ENCODE assay signal across 10 mouse cellular contexts in the genomic region with DNA sequence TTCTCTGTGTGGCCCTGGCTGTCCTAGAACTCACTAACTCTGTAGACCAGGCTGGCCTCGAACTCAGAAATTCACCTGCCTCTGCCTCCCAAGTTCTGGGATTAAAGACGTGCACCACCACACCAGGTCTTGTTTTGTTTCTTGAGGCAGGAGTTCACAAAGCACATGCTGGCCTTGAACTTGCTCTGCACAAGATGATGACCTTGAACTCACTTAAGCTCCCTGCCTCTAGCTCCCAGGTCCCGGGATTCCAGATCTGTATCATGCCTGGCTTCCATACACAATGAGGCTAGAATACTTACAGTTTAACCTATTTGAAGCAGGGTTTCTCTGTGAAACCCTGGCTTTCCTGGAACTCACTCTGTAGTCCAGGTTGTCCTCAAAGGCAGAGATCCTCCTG. TPM values are rescaled to one million over a fixed set of nuclear protein-coding genes. Genes with fewer than 3 reads are reported as not detected.
DNase-seq lines count a peak whose midpoint lies in the region; ATAC-seq and TF ChIP-seq lines count a peak whose summit lies in the region.
"Had no signal": no experiment of that assay in that cellular context is flagged by ENCODE, and none has a peak within 500 bp of the region (broad histone marks: within the 10 kb centered on the region; RNA-seq: fewer than 3 reads in every experiment).

No protein-coding gene starts in this region.

- no peak overlapping the region for H3K27ac ChIP-seq in heart, embryonic 11.5 days (ENCODE audit: low read depth, low read length)
- peak overlapping the region; percentile 12; the same call in 1 of the 2 replicates for H3K27ac ChIP-seq in testis, adult 2 months (ENCODE audit: control insufficient read depth, insufficient read depth, low read depth, low read length)
- H3K27ac ChIP-seq in liver, embryonic 13.5 days, result no peak overlapping the region; the same call in 1 of the 2 replicates

- H3K4me3 ChIP-seq in heart, embryonic 11.5 days (ENCODE audit: low read depth, low read length), result no peak overlapping the region
- H3K4me3 ChIP-seq in testis, adult 2 months (ENCODE audit: control insufficient read depth, low read depth, low read length), result peak overlapping the region; percentile 58
- H3K4me3 ChIP-seq in liver, embryonic 13.5 days (replicated peaks), result peak overlapping the region; percentile 98

- H3K27me3 ChIP-seq in heart, embryonic 11.5 days (ENCODE audit: control insufficient read depth, insufficient read depth, low read length), result no peaks in the 10 kb centered on the region
- no peaks in the 10 kb centered on the region for H3K27me3 ChIP-seq in testis, adult 2 months (ENCODE audit: control insufficient read depth, insufficient read depth, low read length)
- no peaks in the 10 kb centered on the region for H3K27me3 ChIP-seq in liver, embryonic 13.5 days

- H3K4me2 ChIP-seq in heart, embryonic 11.5 days, result peak overlapping the region; percentile 65
- H3K4me2 ChIP-seq in liver, embryonic 13.5 days, result peak overlapping the region; percentile 79

- no peak overlapping the region for H3K9ac ChIP-seq in heart, embryonic 11.5 days (ENCODE audit: low read depth, low read length)
- peak overlapping the region; percentile 59 for H3K9ac ChIP-seq in liver, embryonic 13.5 days

- no peak for TF ChIP-seq POLR2A in testis, adult 2 months (IDR thresholded peaks at IDR 0.05; ENCODE audit: control insufficient read depth, low read depth, low read length)

- no peak for ATAC-seq in heart, embryonic 11.5 days (replicated peaks; ENCODE audit: insufficient number of reproducible peaks, low FRiP score, low TSS enrichment)
- ATAC-seq in liver, embryonic 13.5 days (ENCODE audit: low read depth), result no peak

- peaks cover 10% of the 10 kb centered on the region for H3K4me1 ChIP-seq in heart, embryonic 11.5 days (ENCODE audit: control insufficient read depth, insufficient read depth, low read length)
- H3K4me1 ChIP-seq in testis, adult 2 months (ENCODE audit: control insufficient read depth, insufficient read depth, low read length), result peaks cover 6% of the 10 kb centered on the region; the same call in 1 of the 2 replicates
- H3K4me1 ChIP-seq in liver, embryonic 13.5 days (replicated peaks), result peaks cover 32% of the 10 kb centered on the region

- H3K36me3 ChIP-seq in heart, embryonic 11.5 days (ENCODE audit: control insufficient read depth, insufficient read depth, low read length), result no peaks in the 10 kb centered on the region
- no peaks in the 10 kb centered on the region for H3K36me3 ChIP-seq in testis, adult 2 months (ENCODE audit: control insufficient read depth, insufficient read depth, low read length)
- peaks cover under 1% of the 10 kb centered on the region for H3K36me3 ChIP-seq in liver, embryonic 13.5 days

- no peak for TF ChIP-seq CTCF in testis, adult 2 months (IDR thresholded peaks at IDR 0.05; ENCODE audit: control insufficient read depth, insufficient read depth, insufficient replicate concordance, low read depth, low read length)

- 67% methylated on average over 3 of the region's 3 CpGs for WGBS in heart, embryonic 11.5 days (ENCODE audit: insufficient replicate concordance)
- WGBS in liver, embryonic 13.5 days (ENCODE audit: insufficient replicate concordance), result 67% methylated on average over 3 of the region's 3 CpGs

- no peak for DNase-seq in heart, postnatal 4 days
- DNase-seq in testis, postnatal 10 days (ENCODE audit: low spot score), result no peak
- DNase-seq in liver, embryonic 13.5 days, result no peak
- DNase-seq in frontal cortex, postnatal 14 days (ENCODE audit: low spot score in 2 of 2), result no peak
- DNase-seq in adrenal gland, postnatal 10 days, result no peak
- no peak for DNase-seq in urinary bladder, postnatal 10 days (ENCODE audit: low spot score)
- DNase-seq: cerebellum, adult 8-10 months; thymus, adult 2 months had no signal

- H3K9me3 ChIP-seq in heart, embryonic 11.5 days (replicated peaks; ENCODE audit: control insufficient read depth, low read length), result no peaks in the 10 kb centered on the region
- no peaks in the 10 kb centered on the region for H3K9me3 ChIP-seq in liver, embryonic 13.5 days (replicated peaks)

RNA-seq across cellular contexts. Expression of a gene that starts 2.2 kb away (rescaled TPM):
- polyA plus RNA-seq in heart, embryonic 11.5 days (2014; fragmentation: Nextera tagmentation; extraction: Ambion mirVana), result 5.8 and 6.5 TPM in 2 replicates
- 1 to 10 TPM; 7.6 to 9.9 TPM for total RNA-seq in heart, postnatal 4 days (2021)
- 11.6 and 15.9 TPM in 2 replicates for polyA plus RNA-seq in testis, adult 2 months (2012; rRNA removed)
- polyA plus RNA-seq in liver, embryonic 13.5 days (2015; fragmentation: Nextera tagmentation; extraction: Ambion mirVana), result 8.8 and 9.6 TPM in 2 replicates
- total RNA-seq in adrenal gland, postnatal 10 days (2021), result 10 to 100 TPM; 21.1 to 22.0 TPM
